Mouse (Mus musculus) embryonic facial prominence, embryonic 13.5 days (tissue): ENCODE results near the gene Tbc1d32. TPM values are rescaled to one million over a fixed set of nuclear protein-coding genes. Genes with fewer than 3 reads are reported as not detected.
A peak's percentile ranks its signal among the peaks of the same experiment; 100 is the strongest.

ENCODE experiments used
- ATAC-seq: fragments of 200-750 bp; cut with Nextera tagmentation; 2 replicates; pipeline ENCODE4 v1.8.0; 2017; ENCODE audit warnings: low read depth; ENCODE audit not compliant: insufficient number of reproducible peaks, insufficient read depth, low FRiP score, low TSS enrichment
- H3K27ac ChIP-seq: fragments of 300-500 bp; sonication (generic); 2 replicates; pipeline ENCODE4 v1.5.1; 2015; ENCODE audit warnings: moderate library complexity, mild to moderate bottlenecking, inconsistent platforms
- H3K27me3 ChIP-seq: fragments of 300-500 bp; sonication (generic); 2 replicates; pipeline ENCODE4 v1.6.1; 2015; ENCODE audit warnings: mild to moderate bottlenecking, inconsistent platforms
- H3K36me3 ChIP-seq: fragments of 300-500 bp; sonication (generic); 2 replicates; pipeline ENCODE4 v1.6.1; 2015; ENCODE audit warnings: mild to moderate bottlenecking, inconsistent platforms
- H3K4me1 ChIP-seq: fragments of 300-500 bp; sonication (generic); 2 replicates; pipeline ENCODE4 v1.6.1; 2015; ENCODE audit warnings: inconsistent platforms
- H3K4me2 ChIP-seq: fragments of 300-500 bp; sonication (generic); 2 replicates; pipeline ENCODE4 v1.6.1; 2015; ENCODE audit warnings: moderate library complexity, mild to moderate bottlenecking, inconsistent platforms
- H3K4me3 ChIP-seq: fragments of 300-500 bp; sonication (generic); 2 replicates; pipeline ENCODE4 v1.5.1; 2015; ENCODE audit warnings: mild to moderate bottlenecking, inconsistent platforms
- H3K9ac ChIP-seq: fragments of 300-500 bp; sonication (generic); 2 replicates; pipeline ENCODE4 v1.6.1; 2015; ENCODE audit warnings: mild to moderate bottlenecking, inconsistent platforms
- H3K9me3 ChIP-seq: fragments of 300-500 bp; sonication (generic); 2 replicates; pipeline ENCODE4 v1.6.1; 2016; ENCODE audit warnings: inconsistent platforms
- WGBS: fragments of 180-500 bp; shearing (Covaris S2); methylation state at CpG from one replicate; pipeline ENCODE4 v1.1.7; 2015; ENCODE audit warnings: mixed read lengths; 5-methylcytosine and 5-hydroxymethylcytosine counted together
- polyA plus RNA-seq: library from polyadenylated mRNA; unstranded; fragments of >200 nt; fragmentation: Nextera tagmentation; extraction: Ambion mirVana; gene quantifications from 2 replicates; pipeline ENCODE4 v1.2.1, GENCODE M21; 2015

Tbc1d32 gene
- polyA plus RNA-seq, 1 experiment from 2014 or later: 3.9 TPM

GRCm38 (mm10) chr10:56165758-56166157 is 62.7 kb downstream of the Tbc1d32 start:
- Histone ChIP-seq H3K36me3 (0 out of 2 replicates have a peak, but pooled peaks cover 2% of the 10 kb centered on the region), H3K4me2 (no peak overlapping the region), H3K4me1 (no peaks in the 10 kb centered on the region), H3K27ac (no peak overlapping the region), H3K9ac (no peak overlapping the region), H3K9me3 (no peaks in the 10 kb centered on the region), H3K27me3 (no peaks in the 10 kb centered on the region), H3K4me3 (no peak overlapping the region)
- 79% methylated on average over 4 of the region's 4 CpGs for WGBS
- ATAC-seq: no peak

DNA sequence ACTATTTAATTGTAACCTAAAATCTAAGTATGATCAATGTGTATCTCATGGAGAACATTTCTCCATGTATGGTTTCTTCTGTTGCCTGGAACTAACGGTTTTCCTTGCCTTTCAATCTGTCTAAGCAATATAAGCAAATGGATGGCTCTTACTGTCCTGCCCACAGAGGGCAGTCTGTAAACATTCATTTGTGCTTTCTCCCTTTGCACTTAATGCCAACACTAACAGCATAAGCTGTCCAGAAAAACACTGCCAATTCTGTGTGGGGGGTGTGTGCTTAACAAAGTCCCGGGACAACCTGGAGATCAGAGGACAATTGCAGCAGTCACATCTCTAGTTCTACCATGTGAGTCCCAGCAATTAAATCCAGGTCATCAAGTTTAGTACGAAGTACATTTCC is 64.1 kb downstream of the Tbc1d32 start:
- Histone ChIP-seq H3K27ac (no peak overlapping the region), H3K9ac (no peak overlapping the region), H3K4me2 (no peak overlapping the region), H3K4me3 (no peak overlapping the region), H3K36me3 (0 out of 2 replicates have a peak, but pooled peaks cover 2% of the 10 kb centered on the region), H3K27me3 (no peaks in the 10 kb centered on the region), H3K4me1 (no peaks in the 10 kb centered on the region), H3K9me3 (no peaks in the 10 kb centered on the region)
- 71% methylated on average over 3 of the region's 3 CpGs for WGBS
- no peak for ATAC-seq

- Histone ChIP-seq H3K36me3 (0 out of 2 replicates have a peak, but pooled peaks cover 3% of the 10 kb centered on the region), H3K9ac (no peak overlapping the region), H3K27me3 (no peaks in the 10 kb centered on the region), H3K4me2 (no peak overlapping the region), H3K4me1 (no peaks in the 10 kb centered on the region), H3K9me3 (no peaks in the 10 kb centered on the region), H3K27ac (no peak overlapping the region), H3K4me3 (no peak overlapping the region)
- ATAC-seq: no peak
- 80% methylated on average over 2 of the region's 2 CpGs for WGBS
Observed at GRCm38 (mm10) chr10:56158748-56159147, 69.7 kb downstream of the Tbc1d32 start.

DNA sequence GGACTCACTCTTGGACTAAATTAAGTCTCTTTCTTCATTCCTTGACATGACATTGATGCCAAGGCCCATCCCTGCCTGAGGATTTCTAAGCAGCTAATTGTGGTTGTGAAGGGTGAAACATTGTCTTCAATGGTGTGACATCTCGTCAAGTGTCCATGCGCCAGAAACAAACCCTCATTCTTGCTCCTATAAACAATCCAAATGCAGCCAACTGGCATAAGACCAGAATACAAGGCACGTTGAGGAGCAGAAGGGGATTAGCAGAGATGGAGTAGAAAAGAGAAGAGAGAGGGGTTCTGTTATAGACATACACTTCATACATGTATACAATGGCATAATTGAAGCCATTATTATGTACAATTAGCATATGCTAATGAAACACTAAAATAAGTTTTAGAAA is 70.3 kb downstream of the Tbc1d32 start:
- no peaks in the 10 kb centered on the region for H3K4me1 ChIP-seq
- H3K27ac ChIP-seq: no peak overlapping the region
- 0 out of 2 replicates have a peak, but pooled peaks cover 3% of the 10 kb centered on the region for H3K36me3 ChIP-seq
- H3K9ac ChIP-seq: no peak overlapping the region
- no peaks in the 10 kb centered on the region for H3K27me3 ChIP-seq
- no peak for ATAC-seq
- 89% methylated on average over 3 of the region's 3 CpGs for WGBS
- H3K4me3 ChIP-seq: no peak overlapping the region
- H3K9me3 ChIP-seq: no peaks in the 10 kb centered on the region
- no peak overlapping the region for H3K4me2 ChIP-seq

- no peak overlapping the region for H3K27ac ChIP-seq
- no peak overlapping the region for H3K4me3 ChIP-seq
- H3K9me3 ChIP-seq: no peaks in the 10 kb centered on the region
- H3K27me3 ChIP-seq: no peaks in the 10 kb centered on the region
- H3K36me3 ChIP-seq: 0 out of 2 replicates have a peak, but pooled peaks cover 3% of the 10 kb centered on the region
- no peak overlapping the region for H3K9ac ChIP-seq
- WGBS: 89% methylated on average over 3 of the region's 3 CpGs
- H3K4me2 ChIP-seq: no peak overlapping the region
- H3K4me1 ChIP-seq: no peaks in the 10 kb centered on the region
- no peak for ATAC-seq
Observed at GRCm38 (mm10) chr10:56156956-56157355, 71.5 kb downstream of the Tbc1d32 start.

GRCm38 (mm10) chr10:56148920-56149319 is 79.6 kb downstream of the Tbc1d32 start:
- H3K9me3 ChIP-seq: no peaks in the 10 kb centered on the region
- ATAC-seq: no peak
- H3K27ac ChIP-seq: no peak overlapping the region
- no peak overlapping the region for H3K4me2 ChIP-seq
- H3K4me1 ChIP-seq: no peaks in the 10 kb centered on the region
- no peak overlapping the region for H3K4me3 ChIP-seq
- WGBS: 92% methylated on average over 3 of the region's 3 CpGs
- H3K9ac ChIP-seq: no peak overlapping the region
- no peaks in the 10 kb centered on the region for H3K36me3 ChIP-seq
- H3K27me3 ChIP-seq: no peaks in the 10 kb centered on the region

DNA sequence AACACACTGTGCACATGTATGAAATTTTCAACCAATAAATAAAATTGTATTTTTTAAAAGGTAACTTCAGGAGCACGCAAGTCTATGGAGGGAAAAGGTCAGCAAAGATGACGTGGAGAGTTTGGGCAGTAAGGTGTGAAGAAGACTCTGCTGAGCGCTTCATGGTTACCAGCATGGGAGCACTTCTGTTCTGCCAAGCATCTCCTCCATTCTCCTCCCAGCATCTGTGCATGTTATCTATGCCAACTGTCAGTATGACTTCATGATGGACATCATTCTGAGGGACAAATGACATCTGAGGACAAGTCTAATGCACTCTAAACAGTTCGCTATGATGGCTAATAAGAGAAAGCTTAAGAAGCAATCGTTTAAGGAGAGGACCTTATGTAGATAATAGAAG is 91.3 kb downstream of the Tbc1d32 start:
- H3K36me3 ChIP-seq: no peaks in the 10 kb centered on the region
- no peak overlapping the region for H3K27ac ChIP-seq
- no peaks in the 10 kb centered on the region for H3K27me3 ChIP-seq
- H3K4me1 ChIP-seq: no peaks in the 10 kb centered on the region
- H3K4me2 ChIP-seq: no peak overlapping the region
- H3K9ac ChIP-seq: no peak overlapping the region
- no peak overlapping the region for H3K4me3 ChIP-seq
- 89% methylated on average over 5 of the region's 5 CpGs for WGBS
- H3K9me3 ChIP-seq: no peaks in the 10 kb centered on the region
- ATAC-seq: no peak

DNA sequence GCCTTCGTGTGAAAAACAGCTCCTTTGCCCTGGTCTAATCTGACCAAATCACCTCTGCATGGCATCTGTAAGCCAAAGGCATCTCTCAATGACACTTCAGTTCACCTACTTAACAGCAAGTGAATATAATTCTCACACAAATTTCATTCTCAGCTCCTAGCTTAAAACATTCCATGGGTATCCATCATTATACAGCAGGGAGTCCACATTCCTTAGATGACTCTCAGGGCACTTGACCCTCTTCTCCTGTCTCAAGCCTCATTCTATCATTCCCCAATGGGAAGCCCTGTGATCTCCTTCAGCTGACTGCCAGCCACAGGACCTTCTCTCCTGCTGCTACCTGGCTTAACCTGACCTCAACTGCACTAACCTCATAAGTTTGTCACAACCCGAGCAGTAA is 98.8 kb downstream of the Tbc1d32 start:
- Histone ChIP-seq H3K27me3 (no peaks in the 10 kb centered on the region), H3K9me3 (no peaks in the 10 kb centered on the region), H3K4me3 (no peak overlapping the region), H3K4me2 (no peak overlapping the region), H3K36me3 (no peaks in the 10 kb centered on the region), H3K9ac (no peak overlapping the region), H3K27ac (no peak overlapping the region), H3K4me1 (no peaks in the 10 kb centered on the region)
- ATAC-seq: no peak
- WGBS: 85% methylated on average over 2 of the region's 2 CpGs

GRCm38 (mm10) chr10:56126972-56127371 is 101.5 kb downstream of the Tbc1d32 start:
- Histone ChIP-seq H3K36me3 (no peaks in the 10 kb centered on the region), H3K4me1 (no peaks in the 10 kb centered on the region), H3K27me3 (no peaks in the 10 kb centered on the region), H3K4me3 (no peak overlapping the region), H3K9me3 (no peaks in the 10 kb centered on the region), H3K9ac (no peak overlapping the region), H3K4me2 (no peak overlapping the region), H3K27ac (no peak overlapping the region)
- ATAC-seq: no peak
- WGBS: 89% methylated on average over 1 of the region's 1 CpGs

- Histone ChIP-seq H3K27ac (peak overlapping the region; percentile 64; the same call in 1 of the 2 replicates), H3K9me3 (no peaks in the 10 kb centered on the region), H3K4me3 (peak overlapping the region; percentile 67), H3K4me2 (peak overlapping the region; percentile 91), H3K9ac (peak overlapping the region; percentile 84), H3K36me3 (no peaks in the 10 kb centered on the region), H3K4me1 (peaks cover 9% of the 10 kb centered on the region; the same call in 1 of the 2 replicates), H3K27me3 (no peaks in the 10 kb centered on the region)
- ATAC-seq: peak; percentile 70
- WGBS: 16% methylated on average over 26 of the region's 27 CpGs
Observed at GRCm38 (mm10) chr10:56115636-56116180, 112.8 kb downstream of the Tbc1d32 start.

- Histone ChIP-seq H3K27me3 (no peaks in the 10 kb centered on the region), H3K4me2 (peak overlapping the region; percentile 91), H3K4me1 (peaks cover 9% of the 10 kb centered on the region; the same call in 1 of the 2 replicates), H3K4me3 (peak overlapping the region; percentile 67), H3K9ac (peak overlapping the region; percentile 84), H3K36me3 (no peaks in the 10 kb centered on the region), H3K9me3 (no peaks in the 10 kb centered on the region), H3K27ac (peak overlapping the region; percentile 64)
- ATAC-seq: peak; percentile 89
- under 1% methylated on average over 50 of the region's 50 CpGs for WGBS
Observed at GRCm38 (mm10) chr10:56114951-56115635, 113.4 kb downstream of the Tbc1d32 start.

DNA sequence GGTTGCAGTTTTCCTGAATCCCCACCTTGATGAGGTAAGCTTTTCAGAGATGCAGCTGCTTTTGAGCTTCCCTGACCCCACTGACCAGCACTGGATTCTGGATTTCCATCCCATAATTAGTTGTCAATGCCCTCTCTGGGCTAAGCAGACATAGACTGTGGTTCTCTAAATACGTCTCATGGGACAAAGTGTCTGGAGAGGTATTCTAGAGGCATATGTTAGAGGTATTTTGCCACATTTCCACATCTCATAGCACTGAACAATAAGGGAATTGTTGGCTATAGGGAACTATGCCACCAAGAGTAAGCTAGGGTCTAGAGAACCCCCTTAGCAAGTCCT is 121.5 kb downstream of the Tbc1d32 start:
- Histone ChIP-seq H3K27me3 (no peaks in the 10 kb centered on the region), H3K36me3 (no peaks in the 10 kb centered on the region), H3K27ac (no peak overlapping the region), H3K9ac (peak overlapping the region; percentile 56), H3K4me1 (peaks cover 6% of the 10 kb centered on the region; the same call in 1 of the 2 replicates), H3K4me3 (peak overlapping the region; percentile 32), H3K9me3 (no peaks in the 10 kb centered on the region), H3K4me2 (peak overlapping the region; percentile 54)
- 31% methylated on average over 1 of the region's 1 CpGs for WGBS
- no peak for ATAC-seq
